Mouse (Mus musculus) midbrain, embryonic 13.5 days (tissue): ENCODE data around the gene Tnn. TPM values are rescaled to one million over a fixed set of nuclear protein-coding genes. Genes with fewer than 3 reads are reported as not detected.

ENCODE experiments used
- ATAC-seq: fragments of 200-750 bp; cut with Nextera tagmentation; 2 replicates; pipeline ENCODE4 v1.8.0; 2017; ENCODE audit warnings: mild to moderate bottlenecking, moderate TSS enrichment, moderate library complexity
- H3K27ac ChIP-seq: fragments of 300-500 bp; sonication (generic); 2 replicates; pipeline ENCODE4 v1.5.1; 2015; ENCODE audit warnings: inconsistent platforms, mild to moderate bottlenecking, moderate library complexity
- H3K27me3 ChIP-seq: fragments of 300-500 bp; sonication (generic); 2 replicates; pipeline ENCODE4 v1.6.1; 2015; ENCODE audit warnings: mild to moderate bottlenecking, inconsistent platforms
- H3K36me3 ChIP-seq: fragments of 300-500 bp; sonication (generic); 2 replicates; pipeline ENCODE4 v1.6.1; 2015; ENCODE audit warnings: mild to moderate bottlenecking, inconsistent platforms
- H3K4me1 ChIP-seq: fragments of 300-500 bp; sonication (generic); replicated peaks from 2 replicates; pipeline ENCODE4 v1.6.1; 2015; ENCODE audit warnings: inconsistent platforms
- H3K4me2 ChIP-seq: fragments of 300-500 bp; sonication (generic); replicated peaks from 2 replicates; pipeline ENCODE4 v1.6.1; 2015; ENCODE audit warnings: moderate library complexity, mild to moderate bottlenecking, inconsistent platforms
- H3K4me3 ChIP-seq: fragments of 300-500 bp; sonication (generic); replicated peaks from 2 replicates; pipeline ENCODE4 v1.5.1; 2015; ENCODE audit warnings: mild to moderate bottlenecking, inconsistent platforms
- H3K9ac ChIP-seq: fragments of 300-500 bp; sonication (generic); replicated peaks from 2 replicates; pipeline ENCODE4 v1.6.1; 2015; ENCODE audit warnings: mild to moderate bottlenecking, inconsistent platforms
- H3K9me3 ChIP-seq: fragments of 300-500 bp; sonication (generic); 2 replicates; pipeline ENCODE4 v1.6.1; 2016; ENCODE audit warnings: mild to moderate bottlenecking, inconsistent platforms
- WGBS: fragments of 180-500 bp; shearing (Covaris S2); methylation state at CpG from one replicate; pipeline ENCODE4 v1.1.7; 2015; 5-methylcytosine and 5-hydroxymethylcytosine counted together
- polyA plus RNA-seq: library from polyadenylated mRNA; unstranded; fragments of >200 nt; fragmentation: Nextera tagmentation; extraction: Ambion mirVana; gene quantifications from 2 replicates; pipeline ENCODE4 v1.2.1, GENCODE M21; 2015

Tnn gene
- polyA plus RNA-seq, 1 experiment from 2014 or later = 0.04 TPM

GRCm38 (mm10) chr1:160036996-160037521 is 116.3 kb downstream of the Tnn start:
- no peaks in the 10 kb centered on the region for H3K27me3 ChIP-seq
- no peaks in the 10 kb centered on the region for H3K4me1 ChIP-seq
- no peaks in the 10 kb centered on the region for H3K36me3 ChIP-seq
- ATAC-seq = no peak
- no peak overlapping the region for H3K4me2 ChIP-seq
- H3K9me3 ChIP-seq = no peaks in the 10 kb centered on the region
- H3K27ac ChIP-seq = no peak overlapping the region
- H3K4me3 ChIP-seq = no peak overlapping the region
- 81% methylated on average over 5 of the region's 5 CpGs for WGBS
- H3K9ac ChIP-seq = no peak overlapping the region

GRCm38 (mm10) chr1:160035561-160035960 is 117.8 kb downstream of the Tnn start:
- WGBS = 82% methylated on average over 3 of the region's 3 CpGs
- H3K36me3 ChIP-seq = no peaks in the 10 kb centered on the region
- no peak overlapping the region for H3K4me2 ChIP-seq
- H3K4me1 ChIP-seq = no peaks in the 10 kb centered on the region
- no peak overlapping the region for H3K9ac ChIP-seq
- no peak overlapping the region for H3K27ac ChIP-seq
- H3K4me3 ChIP-seq = no peak overlapping the region
- ATAC-seq = no peak
- no peaks in the 10 kb centered on the region for H3K27me3 ChIP-seq
- H3K9me3 ChIP-seq = no peaks in the 10 kb centered on the region

Other genes with a start within 250 kb of the Tnn start
- gene 4930523C07Rik, start 109.2 kb downstream of the Tnn start, polyA plus RNA-seq = 1.1 and 1.2 TPM in 2 replicates
- 181 and 191 TPM in 2 replicates for gene Mrps14, start 41.6 kb upstream of the Tnn start, polyA plus RNA-seq
- 276 and 284 TPM in 2 replicates for gene Cacybp, start 59.3 kb upstream of the Tnn start, polyA plus RNA-seq